ENCODE assay signal across 13 mouse cellular contexts in genomic region chr15:49395966-49396365, GRCm38 (mm10).
A peak's percentile ranks its signal among the peaks of the same experiment; 100 is the strongest.
DNase-seq lines count a peak whose midpoint lies in the region; ATAC-seq and TF ChIP-seq lines count a peak whose summit lies in the region.
"Had no signal": no experiment of that assay in that cellular context is flagged by ENCODE, and none has a peak within 500 bp of the region (broad histone marks: within the 10 kb centered on the region; RNA-seq: fewer than 3 reads in every experiment).

No protein-coding gene starts in this region.

- no peaks in the 10 kb centered on the region for H3K27me3 ChIP-seq in embryonic facial prominence, embryonic 11.5 days (ENCODE audit: control insufficient read depth, insufficient read depth, low read length)
- H3K27me3 ChIP-seq in embryonic facial prominence, embryonic 10.5 days (replicated peaks; ENCODE audit: low read depth, poor library complexity, severe bottlenecking): no peaks in the 10 kb centered on the region
- no peaks in the 10 kb centered on the region for H3K27me3 ChIP-seq in MEL (ENCODE audit: control insufficient read depth in 1 of 2, insufficient read depth in 2 of 2, low read length in 2 of 2)
- H3K27me3 ChIP-seq: embryonic facial prominence, embryonic 13.5 days; kidney, embryonic 15.5 days; midbrain, embryonic 13.5 days had no signal

- peak; percentile 46 for DNase-seq in embryonic facial prominence, embryonic 11.5 days (ENCODE audit: low spot score)
- DNase-seq in embryonic facial prominence, embryonic 10.5 days (ENCODE audit: low spot score): no peak
- DNase-seq in layer of hippocampus, adult 2 months (ENCODE audit: low spot score in 2 of 2): no peak
- DNase-seq in layer of hippocampus, adult 9-10 months (ENCODE audit: low spot score): no peak
- DNase-seq in MEL (ENCODE audit: low read depth, low spot score): peak; percentile 71
- peak; percentile 13 for DNase-seq in mesoderm, embryonic 11.5 days (ENCODE audit: low read depth, low spot score)
- DNase-seq in adrenal gland, adult 18-20 months (ENCODE audit: low spot score in 2 of 2): no peak
- DNase-seq: heart, postnatal 14 days; lung, adult 18-20 months had no signal

- TF ChIP-seq CTCF in layer of hippocampus, adult 2 months (conservative IDR thresholded peaks at IDR 0.05): peak; percentile 72
- TF ChIP-seq CTCF in MEL (IDR thresholded peaks at IDR 0.05 in 2 of 3, conservative IDR thresholded peaks at IDR 0.05 in 1 of 3; ENCODE audit: control insufficient read depth in 1 of 3, insufficient read depth in 1 of 3, low read depth in 2 of 3, low read length in 3 of 3, poor library complexity in 1 of 3, severe bottlenecking in 1 of 3): peak; percentile 23 to 70 (median 35)

- no peak for TF ChIP-seq POLR2A in MEL (IDR thresholded peaks at IDR 0.05; ENCODE audit: control insufficient read depth in 1 of 2, insufficient read depth in 1 of 2, low read depth in 1 of 2, low read length in 2 of 2, poor library complexity in 1 of 2)

- H3K36me3 ChIP-seq in embryonic facial prominence, embryonic 11.5 days (replicated peaks; ENCODE audit: control insufficient read depth, insufficient read depth, low read depth, low read length): no peaks in the 10 kb centered on the region
- no peaks in the 10 kb centered on the region for H3K36me3 ChIP-seq in embryonic facial prominence, embryonic 10.5 days (replicated peaks)
- no peaks in the 10 kb centered on the region for H3K36me3 ChIP-seq in MEL (ENCODE audit: control insufficient read depth in 1 of 2, insufficient read depth in 2 of 2, low read length in 2 of 2)
- H3K36me3 ChIP-seq: embryonic facial prominence, embryonic 13.5 days; kidney, embryonic 15.5 days; midbrain, embryonic 13.5 days had no signal

- peak; percentile 58 for TF ChIP-seq RAD21 in MEL (IDR thresholded peaks at IDR 0.05; ENCODE audit: low read depth, low read length)

- H3K9ac ChIP-seq in embryonic facial prominence, embryonic 11.5 days (replicated peaks; ENCODE audit: low read length): no peak overlapping the region
- no peak overlapping the region for H3K9ac ChIP-seq in MEL (ENCODE audit: control insufficient read depth, low read depth, low read length, poor library complexity, severe bottlenecking)
- H3K9ac ChIP-seq: embryonic facial prominence, embryonic 13.5 days; kidney, embryonic 15.5 days; midbrain, embryonic 13.5 days had no signal

- TF ChIP-seq EP300 in MEL (IDR thresholded peaks at IDR 0.05; ENCODE audit: low read depth in 1 of 2, low read length in 2 of 2): no peak

- H3K9me3 ChIP-seq in embryonic facial prominence, embryonic 11.5 days (replicated peaks; ENCODE audit: control insufficient read depth, low read length): no peaks in the 10 kb centered on the region
- no peaks in the 10 kb centered on the region for H3K9me3 ChIP-seq in embryonic facial prominence, embryonic 10.5 days
- no peaks in the 10 kb centered on the region for H3K9me3 ChIP-seq in MEL (replicated peaks; ENCODE audit: insufficient read depth, low read length)
- H3K9me3 ChIP-seq: embryonic facial prominence, embryonic 13.5 days; kidney, embryonic 15.5 days; midbrain, embryonic 13.5 days had no signal

- H3K79me2 ChIP-seq in MEL (ENCODE audit: control insufficient read depth, insufficient read depth, low read length, poor library complexity): no peaks in the 10 kb centered on the region

- H3K4me1 ChIP-seq in embryonic facial prominence, embryonic 11.5 days (ENCODE audit: control insufficient read depth, insufficient read depth, low read length): no peaks in the 10 kb centered on the region
- H3K4me1 ChIP-seq in embryonic facial prominence, embryonic 10.5 days: no peaks in the 10 kb centered on the region
- no peaks in the 10 kb centered on the region for H3K4me1 ChIP-seq in MEL (ENCODE audit: control insufficient read depth in 1 of 2, insufficient read depth in 2 of 2, low read length in 2 of 2)
- H3K4me1 ChIP-seq: embryonic facial prominence, embryonic 13.5 days; kidney, embryonic 15.5 days; midbrain, embryonic 13.5 days had no signal

- WGBS in embryonic facial prominence, embryonic 11.5 days: 54% methylated on average over 1 of the region's 1 CpGs
- WGBS in embryonic facial prominence, embryonic 10.5 days: 58% methylated on average over 1 of the region's 1 CpGs

- no peak overlapping the region for H3K4me3 ChIP-seq in embryonic facial prominence, embryonic 11.5 days (ENCODE audit: low read depth, low read length)
- no peak overlapping the region for H3K4me3 ChIP-seq in embryonic facial prominence, embryonic 10.5 days
- no peak overlapping the region for H3K4me3 ChIP-seq in layer of hippocampus, adult 2 months
- no peak overlapping the region for H3K4me3 ChIP-seq in MEL (ENCODE audit: control insufficient read depth in 1 of 2, insufficient read depth in 1 of 2, low read depth in 2 of 2, low read length in 2 of 2)
- H3K4me3 ChIP-seq: embryonic facial prominence, embryonic 13.5 days; kidney, embryonic 15.5 days; midbrain, embryonic 13.5 days had no signal

- no peak overlapping the region for H3K4me2 ChIP-seq in embryonic facial prominence, embryonic 11.5 days (ENCODE audit: low read depth, low read length)
- H3K4me2 ChIP-seq: embryonic facial prominence, embryonic 13.5 days; kidney, embryonic 15.5 days; midbrain, embryonic 13.5 days had no signal

- no peak for ATAC-seq in embryonic facial prominence, embryonic 11.5 days (replicated peaks; ENCODE audit: insufficient number of reproducible peaks, low FRiP score, low TSS enrichment, low read depth)
- no peak for ATAC-seq in monocyte, adult 5-6 weeks (replicated peaks; ENCODE audit: insufficient number of reproducible peaks, low FRiP score, low TSS enrichment, poor library complexity, severe bottlenecking)
- ATAC-seq: midbrain, embryonic 13.5 days had no signal

- H3K27ac ChIP-seq in embryonic facial prominence, embryonic 11.5 days (replicated peaks; ENCODE audit: low read depth, low read length): no peak overlapping the region
- no peak overlapping the region for H3K27ac ChIP-seq in embryonic facial prominence, embryonic 10.5 days (replicated peaks)
- no peak overlapping the region for H3K27ac ChIP-seq in layer of hippocampus, adult 2 months
- H3K27ac ChIP-seq in MEL (ENCODE audit: control insufficient read depth, low read depth, low read length): no peak overlapping the region
- H3K27ac ChIP-seq: embryonic facial prominence, embryonic 13.5 days; kidney, embryonic 15.5 days; midbrain, embryonic 13.5 days had no signal

TF ChIP-seq in MEL, 35 proteins besides CTCF, POLR2A, EP300 and RAD21:
- TF ChIP-seq ZC3H11A (IDR thresholded peaks at IDR 0.05; ENCODE audit: low read depth, low read length) (peak; percentile 47), SMC3 (IDR thresholded peaks at IDR 0.05; ENCODE audit: low read depth, low read length) (peak; percentile 83), RCOR1 (IDR thresholded peaks at IDR 0.05; ENCODE audit: low read depth, low read length) (no peak)

Comparison
In these comparisons a context has a peak if more than half of its experiments do, and no peak if none do; other contexts are left out.
1. DNase-seq: peak in embryonic facial prominence, embryonic 11.5 days (single experiment), MEL (single experiment) and mesoderm, embryonic 11.5 days (single experiment); none in embryonic facial prominence, embryonic 10.5 days (single experiment), layer of hippocampus, adult 2 months (0 of 2), layer of hippocampus, adult 9-10 months (single experiment) and adrenal gland, adult 18-20 months (0 of 2).